Mouse (Mus musculus) cerebellum, adult 18-20 months (tissue): Measurements from ENCODE around the gene Ranbp10.
"Not testable (repeated sequence)": the region's sequence is repeated elsewhere in the genome, so short reads cannot be mapped to it uniquely, and the experiment has no call there.

Source experiments
- DNase-seq, 2 experiments: peaks; one replicate each; pipeline ENCODE4 v3.0.0; 2021

Gene Ranbp10

GRCm38 (mm10) chr8:105833740-105834139 is 6.6 kb upstream of the Ranbp10 start:
- DNase-seq = not testable (repeated sequence)

GRCm38 (mm10) chr8:105826379-105826778 is 771 bp downstream of the Ranbp10 start:
- no peak for DNase-seq

GRCm38 (mm10) chr8:105825506-105825905 is 1.6 kb downstream of the Ranbp10 start:
- DNase-seq = no peak

- no peak for DNase-seq
Measured at GRCm38 (mm10) chr8:105820925-105821324, 6.2 kb downstream of the Ranbp10 start.

GRCm38 (mm10) chr8:105819659-105820058 is 7.5 kb downstream of the Ranbp10 start:
- DNase-seq = no peak

- no peak for DNase-seq
Measured at GRCm38 (mm10) chr8:105813241-105813640, 13.9 kb downstream of the Ranbp10 start.

- DNase-seq = no peak
Measured at GRCm38 (mm10) chr8:105812511-105812910, 14.6 kb downstream of the Ranbp10 start.

- no peak for DNase-seq
Measured at GRCm38 (mm10) chr8:105811543-105811942, 15.6 kb downstream of the Ranbp10 start.

GRCm38 (mm10) chr8:105811061-105811460 is 16.1 kb downstream of the Ranbp10 start:
- peak; percentile 53 to 59 for DNase-seq

GRCm38 (mm10) chr8:105810245-105810786 is 16.8 kb downstream of the Ranbp10 start:
- no peak for DNase-seq

- no peak for DNase-seq
Measured at GRCm38 (mm10) chr8:105808480-105808879, 18.7 kb downstream of the Ranbp10 start.

- no peak for DNase-seq
Measured at GRCm38 (mm10) chr8:105807766-105808165, 19.4 kb downstream of the Ranbp10 start.

GRCm38 (mm10) chr8:105805964-105806363 is 21.2 kb downstream of the Ranbp10 start:
- no peak for DNase-seq

GRCm38 (mm10) chr8:105805346-105805745 is 21.8 kb downstream of the Ranbp10 start:
- no peak for DNase-seq

GRCm38 (mm10) chr8:105804797-105805196 is 22.4 kb downstream of the Ranbp10 start:
- no peak for DNase-seq

- DNase-seq = no peak
Measured at GRCm38 (mm10) chr8:105801153-105801904, 25.8 kb downstream of the Ranbp10 start.

GRCm38 (mm10) chr8:105799091-105799812 is 27.9 kb downstream of the Ranbp10 start:
- DNase-seq = peak; percentile 59 to 70

- DNase-seq = no peak
Measured at GRCm38 (mm10) chr8:105798408-105798807, 28.7 kb downstream of the Ranbp10 start.

GRCm38 (mm10) chr8:105795785-105796184 is 31.4 kb downstream of the Ranbp10 start:
- no peak for DNase-seq

- DNase-seq = no peak
Measured at GRCm38 (mm10) chr8:105794009-105794598, 33.0 kb downstream of the Ranbp10 start.

GRCm38 (mm10) chr8:105793331-105793730 is 33.8 kb downstream of the Ranbp10 start:
- no peak for DNase-seq

- DNase-seq = no peak
Measured at GRCm38 (mm10) chr8:105789626-105790025, 37.5 kb downstream of the Ranbp10 start.

GRCm38 (mm10) chr8:105788927-105789326 is 38.2 kb downstream of the Ranbp10 start:
- no peak for DNase-seq
